Mouse (Mus musculus) urinary bladder, adult 18-20 months (tissue): ENCODE data around the gene Gm10226.
"Not testable (repeated sequence)": the region's sequence is repeated elsewhere in the genome, so short reads cannot be mapped to it uniquely, and the experiment has no call there.

Experiments used
- DNase-seq, 2 experiments: peaks; one replicate each; pipeline ENCODE4 v3.0.0; 2022; ENCODE audit warnings: low spot score in 2 of 2, mixed read lengths in 2 of 2

The Gm10226 gene

DNA sequence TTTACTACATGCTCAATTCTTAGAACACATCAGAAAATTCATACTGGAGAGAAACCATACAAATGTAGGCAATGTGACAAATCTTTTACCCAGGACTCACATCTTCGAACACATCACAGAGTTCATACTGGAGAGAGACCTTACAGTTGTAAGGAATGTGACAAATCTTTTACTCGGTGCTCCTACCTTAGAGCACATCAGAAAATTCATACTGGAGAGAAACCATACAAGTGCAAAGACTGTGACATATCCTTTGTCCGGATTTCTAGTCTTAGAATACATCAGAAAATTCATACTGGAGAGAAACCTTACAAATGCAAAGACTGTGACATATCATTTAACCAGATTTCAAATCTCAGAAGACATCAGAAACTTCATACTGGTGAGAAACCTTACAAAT lies at the start of gene Gm10226:
Gm10226 (plus strand) TSS at position 301 of the 400 bp plus-strand sequence.
- DNase-seq = no peak

- no peak for DNase-seq
These were observed 42.9 kb upstream of the Gm10226 start for GRCm38 (mm10) chr17:21648791-21649190.

DNA sequence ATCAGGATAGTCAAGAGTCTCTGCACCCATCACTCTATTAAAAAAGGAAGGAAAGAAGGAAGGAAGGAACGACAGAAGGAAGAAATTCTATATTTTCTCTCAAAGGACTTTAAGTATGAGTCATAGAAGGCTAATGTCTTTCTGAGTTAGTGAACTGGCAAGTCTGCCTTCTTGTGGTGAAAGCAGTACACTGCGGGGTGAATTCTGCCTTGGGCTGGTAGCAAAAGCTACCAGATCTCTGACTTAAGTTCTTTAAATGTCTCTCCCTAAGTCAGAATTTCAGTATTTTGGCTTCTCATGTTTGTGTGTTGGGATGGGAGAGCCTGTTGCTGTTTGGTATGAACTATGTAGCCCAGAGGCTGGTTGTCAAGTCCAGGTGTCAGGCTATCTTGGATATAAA lies 41.7 kb upstream of the Gm10226 start:
- DNase-seq = no peak

DNA sequence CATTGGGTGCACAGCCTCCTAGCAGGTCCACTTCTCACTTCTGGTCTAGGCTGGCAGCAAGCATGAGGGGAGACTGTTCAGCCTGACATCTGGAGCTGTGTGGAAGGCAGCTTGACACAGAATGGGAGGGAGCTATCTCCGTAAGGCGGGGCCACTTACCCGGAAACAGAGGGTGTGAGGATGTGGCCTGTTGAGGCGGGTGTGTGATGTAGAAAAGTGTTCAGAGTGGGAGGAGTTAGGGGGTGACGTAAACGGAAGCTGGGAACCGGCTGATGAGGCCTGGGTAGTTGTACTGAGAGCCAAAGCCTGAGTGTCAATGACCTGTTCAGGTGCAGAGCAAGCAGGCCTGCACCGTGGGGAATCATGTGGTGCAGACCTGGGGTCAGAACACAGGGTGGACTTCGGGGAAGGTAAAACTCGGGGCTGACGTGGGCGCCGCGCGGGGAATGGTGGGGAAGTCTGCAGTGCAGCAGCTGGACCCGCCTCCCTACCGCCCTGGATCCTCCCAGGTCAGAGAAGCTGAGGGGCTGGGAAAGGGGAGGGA lies 41.2 kb upstream of the Gm10226 start, which contains the start of gene Zfp983:
Zfp983 (plus strand) TSS at position 261 of the 544 bp plus-strand sequence.
- DNase-seq = peak; percentile 57 to 69

DNA sequence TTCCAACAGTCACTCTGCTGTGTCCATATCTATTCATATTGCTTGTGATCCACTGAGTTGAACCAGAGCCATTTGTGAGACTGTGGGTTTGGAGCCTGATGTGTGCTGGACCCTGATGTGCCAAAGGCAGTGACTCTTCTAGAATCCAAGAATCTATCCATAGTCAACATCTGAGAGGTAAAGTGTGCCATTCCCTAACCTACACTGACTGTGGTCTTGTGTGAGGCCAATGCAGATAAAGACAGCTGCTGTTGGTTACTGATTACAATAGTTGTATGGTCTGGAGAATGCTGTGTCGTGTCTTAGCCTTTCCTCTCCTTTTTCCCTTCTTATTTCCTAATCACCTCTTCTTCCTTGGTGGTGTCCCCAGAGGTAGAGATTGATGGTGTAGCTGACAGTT lies 12.8 kb upstream of the Gm10226 start:
- not testable (repeated sequence) for DNase-seq

- peak; percentile 71 to 79 for DNase-seq
These were observed 12.2 kb upstream of the Gm10226 start for GRCm38 (mm10) chr17:21679273-21680018.

DNA sequence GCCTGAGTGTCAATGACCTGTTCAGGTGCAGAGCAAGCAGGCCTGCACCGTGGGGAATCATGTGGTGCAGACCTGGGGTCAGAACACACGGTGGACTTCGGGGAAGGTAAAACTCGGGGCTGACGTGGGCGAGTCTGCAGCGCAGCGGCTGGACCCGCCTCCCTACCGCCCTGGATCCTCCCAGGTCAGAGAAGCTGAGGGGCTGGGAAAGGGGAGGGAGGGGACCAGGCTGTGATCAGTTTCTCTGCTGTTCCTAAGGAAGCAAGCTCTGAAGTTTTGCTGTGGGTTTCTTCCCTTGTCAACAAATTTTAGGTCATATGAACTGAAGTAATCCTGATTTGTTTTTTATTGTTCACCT lies 11.7 kb upstream of the Gm10226 start:
- DNase-seq = not testable (repeated sequence)

GRCm38 (mm10) chr17:21693342-21693741 lies 1.7 kb downstream of the Gm10226 start:
- no peak for DNase-seq

GRCm38 (mm10) chr17:21696073-21696472 lies 4.4 kb downstream of the Gm10226 start:
- no peak for DNase-seq

- DNase-seq = no peak
These were observed 10.9 kb downstream of the Gm10226 start for GRCm38 (mm10) chr17:21702281-21703240.

DNA sequence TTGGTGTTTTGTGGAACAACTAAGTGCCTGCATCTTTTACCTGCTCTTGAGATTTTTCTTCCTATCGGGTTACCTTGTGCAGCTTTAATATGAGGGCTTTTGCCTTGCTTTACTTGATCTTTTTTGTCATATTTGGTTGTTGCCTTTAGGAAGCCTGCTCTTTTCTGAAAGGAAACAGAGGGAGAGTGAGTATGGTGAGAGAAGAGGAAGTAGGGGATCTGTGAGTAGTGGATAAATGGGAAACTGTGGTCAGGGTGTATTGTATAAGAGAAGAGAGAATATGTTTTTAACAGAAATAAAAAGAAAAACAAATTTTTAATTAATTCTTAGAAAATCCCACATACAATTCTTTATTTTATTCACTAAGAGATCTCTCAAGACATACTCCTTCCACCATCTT lies 11.8 kb downstream of the Gm10226 start:
- DNase-seq = no peak

- peak; percentile 66 to 81 for DNase-seq
These were observed 15.8 kb downstream of the Gm10226 start, which contains the start of gene Zfp760 for GRCm38 (mm10) chr17:21707343-21707996. Gene Zfp760 (plus strand): TSS chr17:21707741.

- no peak for DNase-seq
These were observed 16.7 kb downstream of the Gm10226 start for GRCm38 (mm10) chr17:21708401-21708800.

DNA sequence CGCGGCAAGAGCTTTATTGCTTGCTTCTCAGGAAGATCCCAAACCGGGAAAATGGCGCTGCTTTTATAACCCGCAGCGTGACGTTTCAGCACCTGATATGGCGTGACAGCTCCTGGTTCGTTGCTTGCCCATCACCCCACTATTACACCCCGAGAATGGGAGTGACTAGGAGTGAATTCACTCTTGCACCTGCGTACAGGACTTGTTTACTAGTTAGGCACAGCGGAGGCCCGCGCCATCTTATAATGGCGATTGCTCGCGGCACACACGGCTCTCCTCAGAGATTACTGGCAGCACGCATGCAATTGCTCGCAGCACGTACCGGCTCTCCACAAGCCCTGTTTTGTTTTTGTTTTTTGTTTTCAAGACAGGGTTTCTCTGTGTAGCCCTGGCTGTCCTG lies 38.8 kb downstream of the Gm10226 start, which contains the start of gene Zfp229:
Zfp229 (plus strand) TSS at position 301 of the 400 bp plus-strand sequence.
- DNase-seq = not testable (repeated sequence)

DNA sequence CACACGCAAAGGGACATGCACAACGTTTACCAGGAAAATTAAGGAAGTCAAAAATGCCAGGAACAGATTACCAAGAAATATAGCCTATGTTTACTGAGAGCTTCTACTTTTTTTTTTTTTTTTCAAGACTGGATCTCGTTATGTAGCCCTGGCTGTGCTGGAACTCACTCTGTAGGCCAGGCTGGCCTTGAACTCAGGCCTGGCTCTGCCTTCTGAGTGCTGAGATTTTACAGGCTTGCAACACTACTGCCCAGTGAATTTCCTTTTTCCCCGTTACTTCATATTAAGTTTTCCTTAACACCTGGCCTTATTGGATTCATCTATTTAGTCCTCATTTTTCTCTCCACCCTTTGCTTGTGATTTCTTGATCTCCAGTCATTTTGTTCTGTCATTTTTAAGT lies 41.4 kb downstream of the Gm10226 start:
- DNase-seq = no peak

DNA sequence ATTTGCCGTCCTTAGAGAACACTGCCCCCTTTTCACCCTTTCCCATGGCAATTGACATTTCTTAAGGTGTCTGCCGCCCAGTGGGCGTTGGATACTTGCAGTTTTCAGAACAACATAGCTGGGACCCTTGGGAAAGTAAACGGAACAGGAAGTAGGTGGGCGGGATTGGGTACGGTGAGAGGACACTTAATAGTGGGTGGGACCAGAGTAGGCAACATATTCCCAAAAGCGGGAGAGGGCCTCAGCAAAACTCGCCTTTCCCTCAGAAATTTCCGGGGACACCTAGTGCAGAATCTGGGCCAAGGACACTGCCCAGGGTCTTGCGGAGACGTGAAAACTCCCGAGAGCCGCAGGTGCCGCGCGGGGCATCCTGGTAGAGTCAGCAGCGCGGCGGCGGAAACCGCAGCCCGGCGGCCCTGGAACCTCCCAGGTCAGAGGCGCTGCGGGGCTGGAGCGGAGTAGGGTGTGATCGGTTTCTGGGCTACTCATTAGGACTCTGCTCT lies 41.9 kb downstream of the Gm10226 start:
- DNase-seq = peak; percentile 61 to 76
